Mouse (Mus musculus) E14TG2a.4 (cell line): ENCODE measurements at regions not wholly inside any gene's neighbourhood (a gene's known extent, or its start where the extent isn't known, plus 50 kb on each side); places are given as distances from the start of the nearest gene placed in this dataset.

Source experiments
- CTCF ChIP-seq: conservative IDR thresholded peaks from 2 replicates; pipeline ENCODE4 v1.5.1; 2014; ENCODE audit warnings: low read length
- NANOG ChIP-seq: IDR thresholded peaks from 2 replicates; pipeline ENCODE4 v1.6.1; 2014; ENCODE audit warnings: borderline replicate concordance, low read length, mixed read lengths
- POU5F1 ChIP-seq: IDR thresholded peaks from 2 replicates; pipeline ENCODE4 v1.6.1; 2014; ENCODE audit warnings: low read length, borderline replicate concordance

DNA sequence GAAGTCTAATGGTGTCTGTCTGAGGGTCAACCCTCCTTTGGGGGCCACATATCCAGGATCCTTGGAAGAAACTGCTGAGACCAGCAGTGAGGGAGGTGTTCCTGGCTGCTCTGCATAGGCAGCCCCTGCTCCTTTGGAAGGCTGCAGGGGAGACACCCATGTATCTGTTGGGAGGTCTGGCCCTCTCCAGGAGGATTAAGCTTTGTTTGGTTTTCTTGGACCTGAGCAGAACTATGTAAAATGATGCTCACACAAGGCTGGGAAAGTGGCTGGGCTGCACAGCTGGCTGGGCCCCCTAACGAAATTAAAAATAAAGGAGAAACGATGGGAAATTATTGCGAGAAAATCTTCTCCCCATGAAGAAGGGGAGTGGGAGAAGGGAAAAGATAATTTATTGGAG lies 104.2 kb downstream of the Edn3 start:
- TF ChIP-seq CTCF (no peak), NANOG (no peak), POU5F1 (no peak)
